Mouse (Mus musculus): ENCODE measurements around the gene Mitf.

Mitf gene

DNA sequence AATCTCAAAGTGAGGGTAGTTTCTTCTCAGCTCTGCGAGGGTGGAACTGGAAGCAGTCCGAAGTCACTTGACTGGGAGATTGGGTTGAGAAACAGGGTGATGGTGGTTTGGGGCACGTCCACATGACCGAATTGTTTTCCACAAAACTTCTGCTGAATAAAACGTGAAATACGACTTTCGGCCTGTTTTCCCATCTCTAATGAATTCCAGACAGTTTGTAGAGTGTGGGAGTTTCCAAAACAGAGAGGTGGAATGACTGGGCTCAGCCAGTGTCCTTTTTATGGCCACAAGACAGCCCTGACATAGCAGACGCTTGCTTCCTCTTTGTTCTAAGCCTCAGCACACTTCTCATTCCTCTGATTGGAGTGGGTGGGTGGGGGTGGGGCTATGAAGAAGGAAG lies 13.7 kb downstream of the Mitf start:
- no peak for DNase-seq (ENCODE audit: extremely low read depth, insufficient read length, low spot score)

DNA sequence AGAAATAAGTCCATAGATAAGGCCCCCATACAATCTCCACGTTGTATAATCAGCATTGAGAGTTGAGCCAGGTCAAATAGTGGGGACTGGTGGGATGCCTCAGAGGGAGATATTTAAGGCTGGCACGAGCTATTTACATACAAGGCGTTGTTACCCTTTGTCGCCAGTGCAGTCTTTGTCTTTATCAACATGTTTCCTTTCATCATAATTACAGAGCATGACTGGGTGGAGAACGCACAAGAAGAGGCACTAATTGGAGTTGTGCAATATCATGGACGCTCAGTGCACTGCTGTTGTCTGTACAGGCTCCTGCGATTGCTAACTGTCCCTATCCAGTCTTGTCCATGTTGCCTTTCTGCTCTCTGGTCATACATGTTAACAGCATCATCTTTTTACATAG lies 15.0 kb downstream of the Mitf start:
- DNase-seq (ENCODE audit: extremely low read depth, insufficient read length, low spot score) = no peak

DNA sequence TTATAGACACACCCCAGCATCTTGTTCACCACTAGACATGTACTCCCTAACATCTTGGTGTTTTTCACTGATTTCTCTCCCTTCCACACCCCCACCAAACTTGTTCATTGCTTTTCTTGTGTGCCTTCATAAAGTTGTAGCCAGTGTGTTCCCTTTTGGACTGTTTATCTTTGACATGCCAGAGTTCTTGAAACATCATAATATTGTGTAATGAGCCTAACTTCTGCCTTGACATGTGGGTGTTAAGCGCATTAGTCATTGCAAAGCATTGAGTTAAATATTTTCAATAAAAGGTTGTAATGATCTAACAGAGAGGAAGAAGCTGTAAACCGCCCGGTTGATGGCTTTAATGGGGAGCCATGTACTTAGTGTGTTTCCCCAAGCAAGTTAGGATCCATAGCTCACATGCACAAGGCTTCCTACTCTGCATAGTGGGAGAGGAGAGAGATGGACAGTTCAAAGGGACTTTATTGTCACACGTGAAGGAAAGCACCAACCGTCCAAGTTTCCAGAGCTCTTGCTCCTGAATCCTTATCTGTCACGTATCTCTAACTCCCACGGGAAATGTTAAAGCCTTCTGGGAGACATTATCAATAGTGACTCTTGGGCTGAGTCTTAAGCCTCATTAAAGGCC lies 19.9 kb downstream of the Mitf start:
- DNase-seq (ENCODE audit: extremely low read depth, insufficient read length, low spot score) = no peak

DNA sequence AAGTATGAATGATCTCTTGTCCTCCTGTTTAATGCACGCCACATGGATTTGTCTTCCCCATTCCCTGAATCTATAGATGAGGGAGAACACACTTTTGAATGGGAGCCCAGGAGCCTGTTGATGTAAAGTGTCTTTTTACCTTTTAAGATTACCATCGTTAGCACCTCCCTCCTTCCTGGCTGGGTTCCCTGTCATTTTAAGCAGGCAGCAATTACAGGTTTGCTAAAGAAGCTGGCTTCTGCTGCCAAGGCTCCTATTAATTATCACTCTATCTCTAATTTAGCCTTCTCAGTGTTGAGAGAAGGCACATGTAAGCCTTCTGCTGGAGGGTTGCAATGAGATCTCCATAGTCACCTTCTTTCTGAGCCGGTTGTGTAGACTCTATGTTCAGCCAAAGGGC lies 21.2 kb downstream of the Mitf start:
- DNase-seq (ENCODE audit: extremely low read depth, insufficient read length, low spot score) = no peak

- peak; percentile 41 for DNase-seq (ENCODE audit: extremely low read depth, insufficient read length, low spot score)
Measured at GRCm38 (mm10) chr6:97828822-97829719, 22.2 kb downstream of the Mitf start.

DNA sequence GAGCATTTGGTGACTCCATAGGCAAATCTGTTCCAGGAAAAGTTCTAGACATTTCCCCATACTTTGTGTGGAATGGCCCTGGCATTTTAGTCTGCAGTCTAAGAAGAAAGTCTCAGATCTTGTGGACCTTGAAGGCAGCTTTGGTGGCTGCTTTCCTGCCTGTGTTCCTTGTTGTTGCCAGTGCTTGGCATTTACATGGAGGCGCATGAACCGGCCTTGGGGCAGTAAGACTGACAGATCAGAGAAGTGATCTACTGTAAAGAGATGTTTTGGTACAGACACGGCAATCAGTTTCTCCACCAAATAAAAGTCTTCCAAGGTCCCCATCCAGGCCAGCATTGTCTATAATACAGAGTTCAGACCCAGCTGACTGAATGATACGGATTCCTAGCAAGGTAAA lies 25.6 kb downstream of the Mitf start:
- no peak for DNase-seq (ENCODE audit: extremely low read depth, insufficient read length, low spot score)

GRCm38 (mm10) chr6:97836176-97836575 lies 29.3 kb downstream of the Mitf start:
- DNase-seq (ENCODE audit: extremely low read depth, insufficient read length, low spot score) = no peak

DNA sequence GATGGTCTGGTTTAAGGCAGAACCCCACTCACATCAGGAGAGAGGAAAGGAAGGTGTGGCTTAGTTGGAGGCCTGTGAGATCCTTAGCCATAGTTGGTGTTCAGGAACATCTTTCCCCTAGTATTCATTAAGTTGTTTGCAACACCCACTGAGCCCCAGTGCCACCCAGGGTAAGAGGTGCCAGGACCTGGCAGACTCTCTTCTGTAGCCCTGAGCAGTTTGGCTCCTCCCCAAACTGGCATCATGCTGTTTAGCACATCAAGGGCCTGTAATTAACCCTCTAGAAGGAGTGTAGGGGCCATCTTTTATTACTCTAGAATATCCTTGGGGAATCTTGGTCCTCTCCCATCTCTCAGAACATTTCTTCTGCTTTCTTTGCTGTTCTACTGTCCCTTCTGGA lies 30.9 kb downstream of the Mitf start:
- no peak for DNase-seq (ENCODE audit: extremely low read depth, insufficient read length, low spot score)

GRCm38 (mm10) chr6:97839568-97839967 lies 32.7 kb downstream of the Mitf start:
- DNase-seq (ENCODE audit: extremely low read depth, insufficient read length, low spot score) = no peak

GRCm38 (mm10) chr6:97844112-97844511 lies 37.3 kb downstream of the Mitf start:
- DNase-seq (ENCODE audit: extremely low read depth, insufficient read length, low spot score) = no peak

- peak; percentile 71 for DNase-seq (ENCODE audit: extremely low read depth, insufficient read length, low spot score)
Measured at GRCm38 (mm10) chr6:97848191-97848857, 41.5 kb downstream of the Mitf start.

- DNase-seq (ENCODE audit: extremely low read depth, insufficient read length, low spot score) = peak; percentile 23
Measured at GRCm38 (mm10) chr6:97854236-97854635, 47.4 kb downstream of the Mitf start.

DNA sequence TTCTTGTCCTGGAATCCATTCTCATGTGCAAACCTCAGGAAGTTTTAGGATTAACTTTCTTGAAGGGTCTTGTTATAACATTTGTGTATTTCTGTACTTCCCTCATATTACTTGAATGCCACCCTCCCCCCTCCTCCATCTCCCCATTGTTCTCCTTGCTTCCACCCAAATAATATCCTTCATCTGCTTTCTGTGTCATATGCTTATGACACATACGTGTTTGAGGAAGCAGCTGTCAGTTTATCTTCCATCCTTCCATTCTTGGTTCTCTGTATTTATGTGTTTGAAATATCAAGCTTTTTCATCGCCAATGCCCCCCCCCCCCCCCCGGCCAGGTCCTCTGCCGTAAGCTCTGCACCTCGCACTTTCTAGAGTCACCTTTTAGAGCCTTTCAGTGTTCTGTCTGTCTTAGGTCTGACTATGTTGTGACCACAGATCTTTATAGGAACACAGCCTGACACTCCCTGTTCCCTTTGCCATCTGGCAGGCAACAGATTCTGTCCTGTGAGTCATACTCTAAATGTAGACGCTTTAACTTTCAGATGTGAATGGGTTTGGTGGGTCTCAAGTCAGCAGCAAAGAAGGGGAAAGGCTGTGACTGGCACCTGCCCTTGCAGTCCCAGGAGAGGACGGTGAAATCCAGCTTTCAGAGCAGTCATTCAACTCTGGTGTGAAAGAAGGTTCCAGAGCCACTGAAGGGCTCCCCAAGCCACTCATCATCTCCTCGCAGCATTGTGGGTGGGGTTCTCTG lies 48.7 kb downstream of the Mitf start:
- peak; percentile 38 for DNase-seq (ENCODE audit: extremely low read depth, insufficient read length, low spot score)

DNA sequence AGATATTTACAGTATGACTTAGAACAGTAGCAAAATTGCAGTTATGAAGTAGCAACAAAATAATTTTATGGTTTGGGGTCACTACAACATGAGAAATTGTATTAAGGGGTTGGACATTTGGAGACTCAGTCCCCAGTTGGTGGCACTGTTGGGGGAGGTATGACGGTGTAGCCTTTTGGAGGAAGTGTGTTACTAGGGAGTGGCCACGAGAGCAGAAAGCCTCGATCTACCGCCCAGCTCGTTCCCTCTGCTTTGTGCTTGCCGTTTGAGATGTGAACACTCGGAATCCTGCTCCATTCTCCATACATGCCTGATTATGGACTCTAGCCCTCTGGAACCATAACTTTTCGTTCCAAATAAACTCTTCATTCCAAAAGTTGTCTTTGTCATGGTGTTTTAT lies 49.6 kb downstream of the Mitf start:
- DNase-seq (ENCODE audit: extremely low read depth, insufficient read length, low spot score) = no peak

GRCm38 (mm10) chr6:97857690-97858089 lies 50.8 kb downstream of the Mitf start:
- no peak for DNase-seq (ENCODE audit: extremely low read depth, insufficient read length, low spot score)

DNA sequence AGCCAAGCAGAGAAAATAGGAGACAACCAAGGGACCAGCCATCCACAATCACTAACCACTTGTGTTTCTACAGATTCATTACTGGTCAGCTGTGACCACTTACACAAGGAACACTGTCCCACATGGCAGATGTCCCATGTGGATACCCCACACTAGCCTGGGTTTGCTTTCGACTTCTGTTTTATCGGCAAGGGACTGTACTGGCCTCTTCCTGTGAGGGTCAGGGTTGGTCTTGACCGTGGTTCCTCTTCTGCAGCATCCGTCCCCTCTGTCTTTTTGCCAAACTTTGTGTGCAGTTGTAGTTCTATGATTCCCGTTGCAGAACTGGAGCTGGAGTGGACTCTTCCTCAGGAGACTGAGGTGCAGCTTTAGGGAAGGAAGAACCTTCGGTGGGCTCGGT lies 59.7 kb downstream of the Mitf start:
- no peak for DNase-seq (ENCODE audit: extremely low read depth, insufficient read length, low spot score)

DNA sequence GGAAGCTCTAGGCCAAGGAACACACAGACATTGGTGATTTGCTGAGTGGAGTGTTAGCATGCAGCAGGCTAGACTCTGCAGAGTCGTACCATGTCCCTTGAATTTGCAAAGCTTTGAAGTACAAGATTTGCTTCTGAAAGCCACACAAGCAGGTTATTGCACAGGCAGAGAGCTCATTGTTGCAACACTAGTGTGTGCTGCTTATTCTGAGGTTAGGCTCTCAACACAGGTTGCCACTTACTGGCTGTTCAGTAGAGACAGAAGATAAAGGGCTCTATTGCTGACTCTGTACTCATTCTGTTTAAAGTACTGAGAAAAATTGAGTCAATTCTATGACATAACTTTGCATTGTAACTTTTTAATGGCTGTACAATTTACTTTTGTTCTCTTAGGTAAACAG lies 61.2 kb downstream of the Mitf start:
- DNase-seq (ENCODE audit: extremely low read depth, insufficient read length, low spot score) = no peak

DNA sequence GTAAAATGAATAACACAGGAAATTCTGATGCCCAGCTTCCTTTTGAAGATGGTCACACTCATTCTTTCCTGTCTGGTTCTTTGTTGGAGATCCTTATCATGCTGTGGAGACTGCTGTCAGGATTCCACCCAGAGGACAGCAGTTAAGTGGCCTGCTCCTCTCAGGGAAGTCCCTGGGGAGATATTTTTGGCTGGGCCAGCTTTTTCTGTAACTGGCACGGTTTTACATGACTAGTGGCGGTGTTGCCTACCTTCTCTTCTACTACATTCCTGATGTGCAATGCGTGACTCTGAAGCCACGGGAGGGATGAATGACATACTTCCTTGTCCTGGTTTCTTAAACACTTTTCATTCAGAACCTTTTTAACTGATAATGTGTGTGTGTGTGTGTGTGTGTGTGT lies 63.1 kb downstream of the Mitf start:
- DNase-seq (ENCODE audit: extremely low read depth, insufficient read length, low spot score) = peak; percentile 50

- no peak for DNase-seq (ENCODE audit: extremely low read depth, insufficient read length, low spot score)
Measured at GRCm38 (mm10) chr6:97871296-97872030, 64.6 kb downstream of the Mitf start.

DNA sequence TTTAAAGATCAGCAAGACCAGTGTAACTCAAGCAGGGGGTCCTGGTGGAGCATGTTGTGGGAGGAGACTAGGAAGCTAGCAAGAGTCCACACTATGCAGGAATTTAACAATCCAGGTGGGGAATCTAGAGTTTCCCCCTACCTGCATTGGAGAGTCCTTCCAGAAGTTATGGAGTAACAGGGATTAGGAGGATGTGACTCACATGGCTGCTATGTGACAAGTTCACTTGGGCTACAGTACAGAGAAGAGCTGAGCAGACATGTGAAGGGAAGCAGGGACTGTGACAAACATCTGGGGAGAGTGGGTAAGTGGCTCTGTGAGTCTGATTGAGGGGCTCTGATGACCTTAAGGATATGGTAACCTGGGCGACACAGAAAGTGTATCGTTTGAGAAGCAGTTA lies 66.2 kb downstream of the Mitf start:
- DNase-seq (ENCODE audit: extremely low read depth, insufficient read length, low spot score) = peak; percentile 40

Measured in 3134 (cell line).